Mouse (Mus musculus): ENCODE results near the gene Nudt22.

Gene Nudt22

DNA sequence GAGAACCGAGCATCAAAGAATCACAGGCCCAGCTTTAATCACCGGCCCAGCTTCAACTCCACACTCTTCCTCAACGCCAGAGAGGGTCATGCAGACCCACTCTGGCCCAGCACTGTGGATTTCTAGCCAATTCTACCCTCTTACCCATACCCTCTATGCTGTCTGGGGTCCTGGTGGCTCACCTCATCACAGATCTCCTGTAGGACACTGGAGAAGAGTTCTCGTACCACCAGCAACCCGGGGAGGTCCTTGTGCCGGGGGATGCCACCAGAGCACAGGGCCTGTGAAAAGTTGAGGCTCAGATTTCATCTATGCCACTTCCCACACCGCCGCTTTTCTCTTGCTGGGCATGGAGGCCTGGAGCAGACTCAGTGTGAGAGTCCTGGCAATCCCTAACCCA is 1.4 kb downstream of the Nudt22 start:
- no peak for DNase-seq

DNA sequence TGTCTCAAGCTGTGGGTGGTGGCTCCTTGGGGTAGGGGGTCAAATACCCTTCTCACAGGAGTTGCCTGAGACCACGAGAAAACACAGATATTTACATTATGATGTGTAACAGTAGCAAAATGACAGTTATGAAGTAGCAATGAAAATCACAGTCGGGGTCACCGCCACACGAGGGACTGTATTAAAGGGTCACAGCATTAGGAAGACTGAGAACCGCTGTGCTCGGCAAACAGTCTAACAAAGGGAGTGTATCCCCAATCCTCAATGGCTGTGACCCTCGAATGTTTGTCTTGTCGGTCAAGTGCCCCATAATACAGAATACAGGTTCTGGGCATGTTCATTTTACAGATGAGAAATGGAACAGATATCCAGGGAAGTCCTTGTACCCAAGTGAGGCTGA is 1.9 kb downstream of the Nudt22 start:
- no peak for DNase-seq

- peak; percentile 25 for DNase-seq
Measured at GRCm38 (mm10) chr19:6993011-6993770, 2.7 kb downstream of the Nudt22 start.

DNA sequence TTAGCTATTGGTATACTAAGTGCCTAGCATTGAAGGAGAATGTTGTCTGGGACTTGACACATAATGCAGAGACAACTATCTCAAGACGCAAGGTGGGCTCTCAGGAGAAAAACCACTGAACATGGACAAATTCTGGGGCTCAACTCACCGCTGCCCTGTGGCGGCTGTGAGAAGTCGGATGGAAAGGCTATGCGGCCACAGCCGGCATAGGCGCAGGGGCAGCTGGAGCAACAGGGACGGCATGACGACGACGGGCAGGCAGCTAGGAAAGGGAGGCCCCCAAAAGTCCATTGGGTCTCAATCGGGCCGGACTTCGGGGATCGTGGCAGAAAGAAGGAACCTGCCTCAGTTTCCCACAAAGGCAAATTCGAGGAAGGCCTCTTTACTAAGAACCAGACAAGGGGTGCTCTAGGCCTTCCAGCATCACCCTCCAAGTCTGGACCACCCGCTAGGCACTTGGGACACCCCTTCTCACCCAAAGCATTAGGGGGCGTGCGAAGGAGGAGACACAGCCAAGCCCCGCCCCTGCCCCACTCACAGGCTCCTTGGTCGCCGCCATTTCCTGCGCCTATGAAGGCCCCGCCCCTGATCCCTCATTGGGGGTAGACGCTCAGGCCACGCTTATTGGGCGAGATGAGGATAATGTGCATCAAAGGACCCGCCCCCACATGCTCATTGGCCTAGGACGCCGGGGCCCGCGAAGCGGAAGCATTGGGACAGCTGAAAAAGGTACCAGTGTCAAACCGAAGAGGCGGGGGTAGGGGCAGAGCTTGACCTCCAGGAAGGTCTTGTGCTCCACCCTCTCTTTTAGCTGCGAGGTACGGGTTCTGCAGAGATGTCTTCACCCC is 3.7 kb downstream of the Nudt22 start, which contains the start of gene Dnajc4:
Dnajc4 (minus strand) TSS at position 562 of the 848 bp plus-strand sequence.
- DNase-seq: peak; percentile 95

GRCm38 (mm10) chr19:6991166-6991565 is 4.8 kb downstream of the Nudt22 start:
- peak; percentile 25 for DNase-seq

GRCm38 (mm10) chr19:6990712-6991111 is 5.2 kb downstream of the Nudt22 start:
- DNase-seq: peak; percentile 19

DNA sequence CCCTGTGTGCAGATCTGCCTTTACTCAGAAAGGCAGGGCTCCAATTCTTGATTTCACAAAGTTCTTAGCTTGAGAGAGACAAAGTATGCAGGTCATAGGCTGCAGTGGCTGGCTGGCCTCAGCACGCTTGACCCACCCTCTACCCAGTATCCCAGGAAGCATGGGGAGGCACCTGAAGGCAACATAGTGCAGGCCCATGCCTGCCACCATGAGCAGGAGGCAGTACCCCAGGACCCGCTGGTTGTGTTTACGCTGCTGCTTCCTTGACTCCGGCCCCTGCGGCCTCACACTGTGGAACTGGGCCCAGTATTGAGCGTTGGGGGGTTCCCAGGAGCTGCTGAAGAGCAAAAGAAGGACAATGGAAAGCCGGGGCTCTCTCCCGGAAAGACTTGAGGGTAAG is 6.7 kb downstream of the Nudt22 start:
- DNase-seq: peak; percentile 38

- DNase-seq: no peak
Measured at GRCm38 (mm10) chr19:6987904-6988285, 8.0 kb downstream of the Nudt22 start.

- DNase-seq: peak; percentile 73
Measured at GRCm38 (mm10) chr19:6987061-6987903, 8.6 kb downstream of the Nudt22 start, which contains the start of gene Vegfb. Gene Vegfb (minus strand): TSS chr19:6987651.

GRCm38 (mm10) chr19:6985951-6986708 is 9.8 kb downstream of the Nudt22 start:
- no peak for DNase-seq

GRCm38 (mm10) chr19:6985300-6985699 is 10.6 kb downstream of the Nudt22 start:
- no peak for DNase-seq

- no peak for DNase-seq
Measured at GRCm38 (mm10) chr19:6983621-6984020, 12.3 kb downstream of the Nudt22 start.

- DNase-seq: no peak
Measured at GRCm38 (mm10) chr19:6981465-6981864, 14.5 kb downstream of the Nudt22 start.

DNA sequence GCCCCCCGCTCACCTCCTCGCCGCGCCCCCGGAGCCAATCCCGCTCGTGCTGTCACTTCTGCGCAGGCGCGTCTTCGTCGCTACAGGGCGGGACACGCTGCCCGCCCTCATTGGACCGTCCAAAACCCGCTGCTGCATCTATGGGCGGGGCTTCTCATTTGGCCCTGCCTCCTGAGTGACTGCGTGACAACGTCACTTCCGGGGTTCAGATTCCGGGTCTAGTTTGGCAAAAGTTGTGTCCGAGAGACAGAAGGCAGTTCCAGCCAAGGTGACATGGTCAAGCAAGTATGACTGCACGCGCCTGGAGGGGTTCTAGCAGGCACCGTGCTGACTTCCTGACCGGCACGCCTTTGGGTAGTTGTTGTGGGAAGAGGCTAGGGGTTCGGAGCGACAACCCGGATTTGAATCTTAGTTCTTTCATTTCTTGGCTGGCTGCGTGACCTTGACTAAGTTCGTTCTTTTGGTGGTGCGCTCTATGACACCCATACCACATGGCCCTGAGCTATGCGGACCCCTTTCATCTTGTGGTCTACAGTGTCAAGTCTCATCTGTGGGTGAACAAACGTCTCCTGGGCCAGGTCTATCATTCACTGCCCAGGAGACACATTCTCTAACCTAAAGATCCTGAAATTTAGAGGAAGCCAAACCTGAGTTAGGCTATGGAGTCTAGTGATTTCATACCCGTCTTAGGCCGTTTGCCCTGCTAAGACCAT is 15.4 kb downstream of the Nudt22 start, which contains the start of gene Fkbp2:
Fkbp2 (minus strand) TSS at position 121 of the 713 bp plus-strand sequence.
- DNase-seq: peak; percentile 99

GRCm38 (mm10) chr19:6979486-6980380 is 16.2 kb downstream of the Nudt22 start:
- peak; percentile 99 for DNase-seq

GRCm38 (mm10) chr19:6979001-6979479 is 16.9 kb downstream of the Nudt22 start:
- DNase-seq: peak; percentile 70

DNA sequence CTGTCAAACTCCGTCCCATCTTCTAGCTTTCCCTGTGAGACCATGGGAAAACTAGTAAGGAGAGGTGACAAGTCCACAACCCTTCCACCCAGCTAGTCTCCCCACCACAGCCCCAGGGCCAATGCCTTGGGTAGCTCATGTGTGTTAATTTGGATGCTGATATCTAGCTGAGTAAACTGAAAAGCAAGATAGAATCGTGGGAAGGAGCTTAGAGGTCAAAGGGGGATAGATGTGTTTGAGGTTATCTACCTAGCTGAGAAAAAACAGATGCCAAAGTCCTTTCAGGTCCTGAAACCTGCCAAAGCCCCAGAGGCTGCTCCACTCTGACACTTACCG is 17.3 kb downstream of the Nudt22 start:
- DNase-seq: no peak

DNA sequence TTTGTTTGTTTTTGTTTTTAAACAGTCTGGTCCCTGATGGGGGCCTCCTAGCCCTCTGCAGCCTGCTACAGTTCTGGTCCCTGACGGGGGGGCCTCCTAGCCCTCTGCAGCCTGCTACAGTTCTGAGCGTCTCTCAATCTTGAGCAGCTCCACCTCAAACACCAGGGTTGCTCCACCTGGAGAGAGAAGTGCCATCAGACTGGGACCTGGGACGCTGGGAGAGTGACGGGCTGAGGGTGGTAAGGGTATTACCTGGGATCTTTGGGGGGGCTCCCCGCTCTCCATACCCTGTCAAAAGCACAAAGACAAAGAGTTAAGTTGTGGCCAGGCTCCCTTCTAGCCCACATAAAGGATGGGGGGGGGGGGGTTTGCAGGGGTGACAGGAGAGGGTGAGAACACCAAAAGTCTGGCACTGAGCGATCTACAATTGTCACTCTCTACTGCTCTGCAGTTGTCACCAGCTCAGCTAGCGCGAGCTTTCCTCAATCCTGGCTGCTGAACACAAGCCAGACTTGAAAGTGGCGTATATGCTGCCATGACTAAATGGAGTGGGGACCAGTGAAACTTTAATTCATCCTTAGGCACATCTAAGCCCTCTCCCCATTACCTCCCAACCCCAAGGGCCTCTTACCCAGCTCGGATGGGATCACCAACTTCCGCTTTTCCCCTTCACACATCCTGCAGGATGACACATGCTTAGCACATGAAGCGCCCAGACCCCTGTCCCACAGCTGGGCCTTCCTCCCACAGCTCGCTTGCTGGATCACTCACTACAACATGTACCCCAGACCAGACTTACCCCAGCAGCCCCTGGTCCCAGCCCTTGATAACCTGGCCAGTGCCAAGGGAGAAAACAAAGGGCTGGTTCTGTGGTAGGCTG is 17.9 kb downstream of the Nudt22 start:
- no peak for DNase-seq
